Mouse (Mus musculus): ENCODE results near the gene Ten1. TPM values are rescaled to one million over a fixed set of nuclear protein-coding genes. Genes with fewer than 3 reads are reported as not detected.

The Ten1 gene
- polyA plus RNA-seq, 1 experiment from 2014 or later, result 67.6 TPM

DNA sequence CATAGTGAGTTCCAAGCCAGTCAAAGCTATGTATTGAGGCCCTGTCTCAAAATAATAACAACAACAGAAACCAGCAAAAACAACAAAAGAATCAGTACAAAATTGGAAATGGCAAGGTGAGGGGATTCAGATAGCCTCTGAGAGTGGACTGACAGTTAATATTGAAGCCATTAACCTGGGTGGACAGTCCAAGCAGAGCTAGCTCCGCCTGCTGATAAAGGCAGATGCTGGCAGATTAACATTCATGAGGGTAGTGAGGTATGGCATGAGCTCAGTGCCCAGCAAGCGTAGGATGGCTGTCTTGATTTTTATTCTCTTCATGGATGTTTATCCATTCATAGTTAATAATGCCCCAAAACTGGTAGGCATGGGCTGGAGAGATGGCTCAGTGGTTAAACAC, 2.5 kb downstream of the Ten1 start:
- Histone ChIP-seq H3K4me1 (peaks cover 10% of the 10 kb centered on the region), H3K27ac (no peak overlapping the region), H3K4me3 (no peak overlapping the region), H3K36me3 (peaks cover 11% of the 10 kb centered on the region), H3K9me3 (no peaks in the 10 kb centered on the region), H3K9ac (no peak overlapping the region), H3K27me3 (replicated peaks) (no peaks in the 10 kb centered on the region), H3K4me2 (replicated peaks) (no peak overlapping the region)
- ATAC-seq (ENCODE audit: low FRiP score, low read depth), result no peak
- 82% methylated on average over 2 of the region's 2 CpGs for WGBS

DNA sequence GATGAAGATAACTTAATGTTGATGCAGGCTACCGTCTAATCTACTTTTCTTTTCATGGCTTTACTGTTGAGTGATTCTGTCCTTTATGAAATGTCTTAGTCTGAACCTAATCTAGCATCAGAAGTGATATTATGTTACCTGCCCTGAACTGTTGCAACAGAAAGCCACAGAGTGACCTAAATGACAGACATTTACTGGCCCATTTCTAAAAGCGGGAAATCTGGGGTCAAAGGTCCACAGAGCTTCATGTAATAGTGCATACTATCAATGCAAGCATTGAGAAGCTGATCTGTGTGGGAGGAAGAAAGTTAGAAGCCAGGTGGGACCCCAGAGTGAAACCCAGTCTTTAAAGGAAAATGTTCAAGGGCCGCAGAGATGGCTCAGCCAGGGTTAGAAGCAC, 4.5 kb downstream of the Ten1 start:
- Histone ChIP-seq H3K9ac (no peak overlapping the region), H3K36me3 (peaks cover 24% of the 10 kb centered on the region), H3K27ac (no peak overlapping the region), H3K4me2 (replicated peaks) (no peak overlapping the region), H3K4me1 (0 out of 2 replicates have a peak, but pooled peaks cover 2% of the 10 kb centered on the region), H3K27me3 (replicated peaks) (no peaks in the 10 kb centered on the region), H3K4me3 (no peak overlapping the region), H3K9me3 (no peaks in the 10 kb centered on the region)
- WGBS, result 93% methylated on average over 3 of the region's 3 CpGs
- ATAC-seq (ENCODE audit: low FRiP score, low read depth), result no peak

GRCm38 (mm10) chr11:116206678-116207077, 8.0 kb downstream of the Ten1 start:
- Histone ChIP-seq H3K9me3 (no peaks in the 10 kb centered on the region), H3K36me3 (peaks cover 26% of the 10 kb centered on the region), H3K27ac (no peak overlapping the region), H3K4me3 (no peak overlapping the region), H3K9ac (no peak overlapping the region), H3K4me2 (replicated peaks) (no peak overlapping the region), H3K27me3 (replicated peaks) (no peaks in the 10 kb centered on the region), H3K4me1 (no peaks in the 10 kb centered on the region)
- 78% methylated on average over 4 of the region's 4 CpGs for WGBS
- no peak for ATAC-seq (ENCODE audit: low FRiP score, low read depth)

DNA sequence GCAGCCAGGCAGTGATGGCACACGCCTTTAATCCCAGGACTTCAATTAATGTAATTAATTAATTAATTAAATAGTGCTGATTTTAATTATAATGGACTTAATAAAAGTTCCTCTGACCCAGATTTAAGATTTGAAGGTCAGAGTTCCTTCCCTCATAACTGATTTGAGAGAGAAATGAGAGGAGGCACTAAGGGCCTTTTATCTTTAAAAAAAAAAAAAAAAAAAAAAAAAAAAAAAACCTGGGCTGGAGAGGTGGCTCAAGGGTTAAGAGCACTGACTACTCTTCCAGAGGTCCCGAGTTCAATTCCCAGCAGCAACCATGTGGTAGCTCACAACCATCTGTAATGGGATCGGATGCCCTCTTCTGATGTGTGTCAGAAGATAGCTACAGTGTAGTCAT, 10.0 kb downstream of the Ten1 start:
- peaks cover 25% of the 10 kb centered on the region for H3K36me3 ChIP-seq
- H3K9me3 ChIP-seq, result no peaks in the 10 kb centered on the region
- 89% methylated on average over 3 of the region's 3 CpGs for WGBS
- no peak overlapping the region for H3K4me3 ChIP-seq
- H3K27me3 ChIP-seq (replicated peaks), result no peaks in the 10 kb centered on the region
- no peak overlapping the region for H3K27ac ChIP-seq
- no peak overlapping the region for H3K4me2 ChIP-seq (replicated peaks)
- no peak for ATAC-seq (ENCODE audit: low FRiP score, low read depth)
- H3K9ac ChIP-seq, result no peak overlapping the region
- no peaks in the 10 kb centered on the region for H3K4me1 ChIP-seq

- no peak overlapping the region for H3K4me3 ChIP-seq
- no peak overlapping the region for H3K27ac ChIP-seq
- no peaks in the 10 kb centered on the region for H3K4me1 ChIP-seq
- H3K27me3 ChIP-seq (replicated peaks), result no peaks in the 10 kb centered on the region
- no peak overlapping the region for H3K4me2 ChIP-seq (replicated peaks)
- H3K36me3 ChIP-seq, result peaks cover 25% of the 10 kb centered on the region
- WGBS, result 81% methylated on average over 8 of the region's 8 CpGs
- H3K9me3 ChIP-seq, result no peaks in the 10 kb centered on the region
- ATAC-seq (ENCODE audit: low FRiP score, low read depth), result no peak
- H3K9ac ChIP-seq, result no peak overlapping the region
These were observed 10.6 kb downstream of the Ten1 start for GRCm38 (mm10) chr11:116209257-116209656.

DNA sequence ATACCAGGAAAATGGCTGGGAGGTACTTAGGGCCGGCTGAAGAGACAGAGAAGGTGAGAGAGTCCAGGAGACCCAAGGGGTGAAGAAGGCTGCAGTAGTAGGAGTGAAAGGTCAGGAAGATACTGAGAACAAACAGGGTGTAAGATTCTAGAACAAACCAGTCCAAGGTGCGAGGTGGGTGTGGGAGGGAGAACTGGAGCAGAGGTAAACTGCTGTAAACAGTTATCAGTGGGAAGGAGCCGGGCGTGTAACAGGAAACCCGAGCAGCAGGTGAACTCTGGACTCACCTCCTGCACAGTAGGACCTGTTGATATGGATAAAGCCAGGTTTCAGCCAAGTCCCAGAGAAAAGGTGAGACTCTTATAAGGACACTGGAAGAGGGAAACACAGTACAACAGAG, 12.0 kb downstream of the Ten1 start:
- H3K4me3 ChIP-seq, result no peak overlapping the region
- no peaks in the 10 kb centered on the region for H3K9me3 ChIP-seq
- H3K36me3 ChIP-seq, result peaks cover 27% of the 10 kb centered on the region
- no peak for ATAC-seq (ENCODE audit: low FRiP score, low read depth)
- H3K9ac ChIP-seq, result no peak overlapping the region
- H3K27ac ChIP-seq, result no peak overlapping the region
- no peak overlapping the region for H3K4me2 ChIP-seq (replicated peaks)
- H3K4me1 ChIP-seq, result no peaks in the 10 kb centered on the region
- WGBS, result 79% methylated on average over 5 of the region's 5 CpGs
- H3K27me3 ChIP-seq (replicated peaks), result no peaks in the 10 kb centered on the region

DNA sequence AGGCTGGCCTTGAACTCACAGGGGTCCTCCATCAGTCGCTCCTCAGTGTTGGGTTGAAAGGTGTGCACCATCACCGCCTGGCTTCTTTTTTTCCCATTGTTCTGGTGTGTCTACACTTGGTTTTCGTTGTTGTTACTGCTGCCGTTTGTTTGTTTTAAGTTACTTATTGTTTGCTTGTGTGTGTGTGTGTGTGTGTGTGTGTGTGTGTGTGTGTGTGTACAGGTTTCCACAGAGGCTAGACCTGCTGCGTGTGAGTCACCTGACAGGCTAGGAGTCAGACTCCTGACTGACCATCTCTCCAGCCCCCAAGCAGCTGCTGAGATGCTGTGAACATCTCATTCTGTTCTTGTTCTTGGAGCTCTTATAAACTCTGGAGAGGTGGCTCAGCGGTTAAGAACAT, 14.2 kb downstream of the Ten1 start:
- Histone ChIP-seq H3K4me1 (no peaks in the 10 kb centered on the region), H3K27ac (no peak overlapping the region), H3K27me3 (replicated peaks) (no peaks in the 10 kb centered on the region), H3K36me3 (peaks cover 13% of the 10 kb centered on the region; the same call in 1 of the 2 replicates), H3K4me2 (replicated peaks) (no peak overlapping the region), H3K9me3 (no peaks in the 10 kb centered on the region), H3K9ac (no peak overlapping the region), H3K4me3 (no peak overlapping the region)
- WGBS, result 91% methylated on average over 6 of the region's 6 CpGs
- ATAC-seq (ENCODE audit: low FRiP score, low read depth), result no peak

DNA sequence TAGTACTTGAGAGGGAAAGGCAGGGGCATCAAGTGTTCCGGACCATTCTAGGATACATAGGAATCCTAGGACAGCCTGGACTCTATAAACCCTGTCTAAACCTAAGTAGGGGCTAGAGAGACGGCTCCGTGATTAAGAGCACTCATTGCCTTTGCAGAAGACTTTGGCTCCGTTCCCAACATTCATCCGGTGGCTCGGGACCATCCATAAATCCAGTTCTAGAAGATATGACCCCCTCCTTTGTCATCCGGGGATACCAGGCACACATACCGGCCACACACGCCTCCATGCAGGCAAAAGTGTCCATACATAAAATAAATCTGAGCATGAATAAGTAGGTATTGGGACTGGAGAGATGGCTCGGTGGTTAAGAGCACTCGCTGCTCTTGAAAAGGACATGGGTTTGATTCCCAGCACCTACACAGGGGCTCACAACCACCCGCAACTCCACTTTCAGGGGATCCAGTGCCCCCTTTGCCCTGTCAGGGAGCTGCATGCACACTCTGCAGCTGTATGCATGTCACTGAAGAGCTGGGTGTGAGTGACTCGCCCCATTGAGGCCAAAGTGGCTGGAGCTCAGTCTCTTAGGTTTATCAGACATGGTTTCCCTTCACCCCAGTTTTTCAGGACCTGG, 15.3 kb downstream of the Ten1 start:
- Histone ChIP-seq H3K9ac (no peak overlapping the region), H3K36me3 (peaks cover 13% of the 10 kb centered on the region; the same call in 1 of the 2 replicates), H3K4me2 (replicated peaks) (no peak overlapping the region), H3K4me1 (peaks cover 7% of the 10 kb centered on the region), H3K9me3 (no peaks in the 10 kb centered on the region), H3K27me3 (replicated peaks) (no peaks in the 10 kb centered on the region), H3K27ac (no peak overlapping the region), H3K4me3 (no peak overlapping the region)
- no peak for ATAC-seq (ENCODE audit: low FRiP score, low read depth)
- 90% methylated on average over 13 of the region's 13 CpGs for WGBS

DNA sequence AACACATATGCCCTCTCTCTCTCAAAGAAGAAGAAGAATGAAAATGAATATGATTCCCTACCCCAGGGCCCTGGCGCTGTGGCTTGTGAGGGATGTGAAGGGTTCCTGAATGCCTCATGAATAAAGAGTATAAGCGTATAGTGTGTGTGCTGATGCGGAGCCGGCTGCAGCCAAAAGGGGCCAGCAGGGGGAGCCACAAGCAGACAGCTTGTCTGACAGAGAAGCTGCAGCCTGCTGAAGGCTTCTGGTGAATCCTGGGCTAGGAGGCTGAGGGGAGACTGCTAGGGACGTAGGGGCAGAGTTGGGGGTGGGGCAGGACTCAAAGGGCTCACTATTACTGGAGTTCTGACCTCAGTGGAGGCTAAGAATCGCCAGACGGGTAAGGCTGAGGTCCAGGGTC, 16.5 kb downstream of the Ten1 start:
- WGBS, result 79% methylated on average over 7 of the region's 7 CpGs
- peaks cover 14% of the 10 kb centered on the region for H3K4me1 ChIP-seq
- H3K9me3 ChIP-seq, result no peaks in the 10 kb centered on the region
- no peak overlapping the region for H3K27ac ChIP-seq
- no peak overlapping the region for H3K4me3 ChIP-seq
- no peaks in the 10 kb centered on the region for H3K27me3 ChIP-seq (replicated peaks)
- H3K9ac ChIP-seq, result no peak overlapping the region
- no peak overlapping the region for H3K4me2 ChIP-seq (replicated peaks)
- no peak for ATAC-seq (ENCODE audit: low FRiP score, low read depth)
- peaks cover 13% of the 10 kb centered on the region; the same call in 1 of the 2 replicates for H3K36me3 ChIP-seq

DNA sequence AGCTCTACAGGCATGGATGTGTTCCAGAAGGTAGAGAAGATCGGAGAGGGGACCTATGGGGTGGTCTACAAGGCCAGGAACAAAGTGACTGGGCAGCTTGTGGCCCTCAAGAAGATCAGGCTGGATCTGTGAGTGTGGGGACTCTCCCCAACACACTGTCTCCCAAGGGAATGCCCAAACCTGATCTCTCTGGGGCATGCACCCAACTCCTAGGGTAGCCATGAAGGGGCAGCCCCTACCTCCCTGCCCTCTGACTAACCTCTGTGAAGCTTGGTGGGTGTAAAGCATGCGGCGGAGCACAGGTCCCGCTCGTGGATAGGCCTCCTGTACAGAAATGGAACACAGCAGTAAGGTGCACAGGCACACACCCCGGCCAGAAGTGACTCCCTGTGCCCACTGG, 17.3 kb downstream of the Ten1 start:
- Histone ChIP-seq H3K27me3 (replicated peaks) (peaks cover 7% of the 10 kb centered on the region), H3K27ac (no peak overlapping the region), H3K9me3 (no peaks in the 10 kb centered on the region), H3K4me3 (no peak overlapping the region), H3K4me1 (peaks cover 14% of the 10 kb centered on the region), H3K4me2 (replicated peaks) (no peak overlapping the region), H3K9ac (no peak overlapping the region), H3K36me3 (peaks cover 13% of the 10 kb centered on the region; the same call in 1 of the 2 replicates)
- WGBS, result 94% methylated on average over 6 of the region's 6 CpGs
- ATAC-seq (ENCODE audit: low FRiP score, low read depth), result no peak

DNA sequence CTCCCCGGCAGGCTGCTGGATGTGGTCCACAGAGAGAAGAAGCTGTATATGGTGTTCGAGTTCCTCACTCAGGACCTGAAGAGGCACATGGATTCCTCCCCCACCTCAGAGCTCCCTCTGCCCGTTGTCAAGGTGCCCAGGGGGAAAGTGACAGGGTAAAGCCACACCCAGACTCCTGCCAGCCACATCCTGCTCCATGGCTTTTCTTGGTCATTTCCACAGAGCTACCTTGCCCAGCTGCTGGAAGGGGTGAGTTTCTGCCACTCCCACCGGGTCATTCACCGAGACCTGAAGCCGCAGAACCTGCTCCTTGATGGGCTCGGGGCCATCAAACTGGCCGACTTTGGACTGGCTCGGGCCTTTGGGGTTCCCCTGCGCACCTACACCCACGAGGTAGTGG, 17.9 kb downstream of the Ten1 start:
- Histone ChIP-seq H3K4me3 (no peak overlapping the region), H3K36me3 (peaks cover 12% of the 10 kb centered on the region; the same call in 1 of the 2 replicates), H3K27ac (no peak overlapping the region), H3K4me2 (replicated peaks) (no peak overlapping the region), H3K27me3 (replicated peaks) (peaks cover 13% of the 10 kb centered on the region), H3K9ac (no peak overlapping the region), H3K9me3 (no peaks in the 10 kb centered on the region), H3K4me1 (peaks cover 14% of the 10 kb centered on the region)
- no peak for ATAC-seq (ENCODE audit: low FRiP score, low read depth)
- WGBS, result 85% methylated on average over 11 of the region's 11 CpGs

GRCm38 (mm10) chr11:116218263-116218662, 19.6 kb downstream of the Ten1 start:
- 0 out of 2 replicates have a peak, but pooled peaks have one; percentile 21 for ATAC-seq (ENCODE audit: low FRiP score, low read depth)
- WGBS, result 93% methylated on average over 2 of the region's 2 CpGs

More at GRCm38 (mm10) chr11:116218263-116218662, 19.6 kb downstream of the Ten1 start:
- no peak overlapping the region for H3K4me3 ChIP-seq
- H3K27me3 ChIP-seq (replicated peaks), result peaks cover 30% of the 10 kb centered on the region
- peaks cover 25% of the 10 kb centered on the region for H3K4me1 ChIP-seq
- H3K9ac ChIP-seq, result no peak overlapping the region
- no peak overlapping the region for H3K27ac ChIP-seq
- H3K4me2 ChIP-seq (replicated peaks), result no peak overlapping the region
- 0 out of 2 replicates have a peak, but pooled peaks cover 6% of the 10 kb centered on the region for H3K36me3 ChIP-seq
- no peaks in the 10 kb centered on the region; the same call in 1 of the 2 replicates for H3K9me3 ChIP-seq

Measured in neural tube, embryonic 12.5 days (tissue).